Mouse (Mus musculus): ENCODE data around the gene Osbpl3.

Osbpl3 gene

GRCm38 (mm10) chr6:50455829-50456469, at the start of gene Osbpl3:
Osbpl3 (minus strand) TSS chr6:50456201.
- in situ Hi-C loops (cut with MboI), result no loop called here

- in situ Hi-C loops (cut with MboI), result no loop called here
Observed at GRCm38 (mm10) chr6:50505531-50505930, 49.5 kb upstream of the Osbpl3 start.

DNA sequence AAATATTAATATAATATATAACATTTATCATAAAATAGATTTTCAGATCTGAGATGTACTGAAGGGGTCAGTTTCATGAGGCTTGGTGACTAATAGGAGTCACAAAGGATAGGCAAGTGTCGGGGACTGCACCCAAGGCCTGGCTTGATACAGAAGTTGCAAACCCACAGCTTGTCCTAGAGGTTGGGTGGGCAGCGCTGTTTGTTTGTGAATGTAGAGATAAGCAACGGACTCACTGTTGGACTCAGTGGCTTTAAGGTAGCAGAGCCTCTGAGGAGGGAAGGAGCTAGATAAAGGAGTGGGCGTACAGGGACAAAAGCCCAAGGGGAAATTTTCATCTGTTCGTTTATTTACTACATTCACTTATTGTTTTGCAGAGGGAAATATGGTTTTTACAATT, 48.7 kb upstream of the Osbpl3 start:
- in situ Hi-C loops (cut with MboI), result no loop called here

DNA sequence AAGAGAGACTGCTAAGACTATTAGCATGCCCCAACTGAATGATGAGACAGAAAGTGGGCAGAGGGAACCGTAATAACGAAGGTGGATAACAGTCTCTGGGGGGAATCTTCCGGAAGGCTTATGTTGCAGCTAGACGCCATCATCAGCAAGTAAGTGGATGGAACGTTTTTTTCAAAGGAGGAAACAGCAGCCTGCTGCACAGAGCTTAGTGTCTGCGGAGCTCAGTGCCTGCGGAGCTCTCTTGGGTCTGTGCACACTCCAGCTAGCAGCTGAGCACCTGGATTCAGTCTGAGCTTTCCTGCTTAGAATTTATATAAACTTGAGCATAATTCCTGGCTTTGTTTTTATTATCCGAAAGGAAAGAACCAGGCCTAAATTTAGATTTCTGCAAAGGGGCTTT, 47.8 kb upstream of the Osbpl3 start:
- in situ Hi-C loops (cut with MboI), result no loop called here

- in situ Hi-C loops (cut with MboI), result no loop called here
Observed at GRCm38 (mm10) chr6:50503031-50503430, 47.0 kb upstream of the Osbpl3 start.

DNA sequence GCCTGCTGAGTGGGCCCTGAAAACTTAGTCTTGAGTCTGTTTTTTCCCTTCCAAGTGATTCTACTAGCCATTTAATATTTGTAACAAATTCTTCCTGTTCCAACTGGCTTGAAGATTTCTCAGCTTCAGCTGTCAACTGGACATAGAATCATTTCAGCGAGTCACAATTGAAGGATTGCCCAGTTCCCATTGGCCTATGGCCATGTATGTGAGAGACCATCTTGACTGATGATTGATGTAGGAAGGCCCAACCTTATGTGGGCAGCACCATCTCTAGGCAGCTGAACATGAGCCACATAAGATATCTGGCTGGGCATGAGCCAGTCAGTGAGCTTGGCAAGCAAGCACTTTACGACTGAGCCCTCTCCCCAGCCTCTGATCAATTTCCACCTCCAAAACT, 42.3 kb upstream of the Osbpl3 start:
- in situ Hi-C loops (cut with MboI), result no loop called here

GRCm38 (mm10) chr6:50490519-50490918, 34.5 kb upstream of the Osbpl3 start:
- in situ Hi-C loops (cut with MboI), result no loop called here

- in situ Hi-C loops (cut with MboI), result no loop called here
Observed at GRCm38 (mm10) chr6:50489380-50489779, 33.4 kb upstream of the Osbpl3 start.

- in situ Hi-C loops (cut with MboI), result no loop called here
Observed at GRCm38 (mm10) chr6:50486035-50486902, 30.3 kb upstream of the Osbpl3 start.

DNA sequence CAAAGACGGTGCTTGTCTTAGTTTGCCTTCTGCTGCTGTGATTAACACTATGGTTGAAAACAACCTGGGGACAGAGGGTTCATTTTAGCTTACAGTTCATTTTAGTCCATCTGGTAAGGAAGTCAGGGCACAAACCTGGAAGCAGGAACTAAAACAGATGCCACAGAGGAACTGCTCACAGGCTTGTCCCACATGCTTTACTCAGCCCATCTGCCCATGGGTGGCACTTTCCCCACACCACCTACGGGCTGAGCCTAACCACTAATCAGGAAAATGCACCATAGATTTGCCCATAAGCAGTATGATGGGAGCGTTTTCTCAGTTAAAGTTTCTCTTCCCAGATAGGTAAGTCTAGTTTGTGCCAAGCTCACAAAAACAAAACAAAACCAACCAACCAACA, 27.4 kb upstream of the Osbpl3 start:
- in situ Hi-C loops (cut with MboI), result no loop called here

DNA sequence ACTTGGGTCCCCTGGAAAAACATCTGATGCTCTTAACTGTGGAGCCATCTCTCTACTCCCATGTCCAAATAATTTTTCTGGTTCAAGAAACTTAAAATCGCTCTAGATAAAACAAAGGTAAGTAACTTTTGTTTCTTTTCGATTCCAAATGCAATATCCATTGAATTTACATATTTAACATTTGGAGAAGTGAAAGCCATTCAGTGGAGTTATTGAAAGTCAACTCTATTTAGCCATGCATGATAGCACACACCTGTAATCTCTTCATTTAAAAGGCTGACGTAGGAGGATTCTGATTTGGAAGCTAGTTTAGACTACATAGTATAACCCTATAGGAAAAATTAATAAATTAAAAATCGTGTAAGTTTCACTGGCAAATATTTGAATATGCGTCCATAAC, 25.5 kb upstream of the Osbpl3 start:
- in situ Hi-C loops (cut with MboI), result no loop called here

DNA sequence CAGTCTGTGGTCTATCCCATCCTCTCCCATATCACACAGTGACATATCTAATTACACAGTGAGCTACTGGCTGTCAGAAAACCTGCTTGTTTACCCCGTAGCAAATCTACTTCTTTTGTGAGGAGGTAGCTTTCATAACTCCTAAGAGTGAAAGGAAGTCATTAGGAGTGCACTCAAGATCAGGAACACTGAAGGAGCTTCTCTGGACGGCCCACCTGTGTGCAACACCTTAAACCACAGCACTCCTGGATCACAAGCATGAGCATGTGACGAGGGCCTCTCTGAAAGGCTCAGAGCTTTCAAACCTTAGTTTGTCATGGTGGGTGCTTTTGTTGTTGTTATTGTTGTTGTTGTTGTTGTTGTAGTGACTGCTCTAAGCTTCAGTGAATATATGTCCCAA, 10.4 kb upstream of the Osbpl3 start:
- in situ Hi-C loops (cut with MboI), result no loop called here

DNA sequence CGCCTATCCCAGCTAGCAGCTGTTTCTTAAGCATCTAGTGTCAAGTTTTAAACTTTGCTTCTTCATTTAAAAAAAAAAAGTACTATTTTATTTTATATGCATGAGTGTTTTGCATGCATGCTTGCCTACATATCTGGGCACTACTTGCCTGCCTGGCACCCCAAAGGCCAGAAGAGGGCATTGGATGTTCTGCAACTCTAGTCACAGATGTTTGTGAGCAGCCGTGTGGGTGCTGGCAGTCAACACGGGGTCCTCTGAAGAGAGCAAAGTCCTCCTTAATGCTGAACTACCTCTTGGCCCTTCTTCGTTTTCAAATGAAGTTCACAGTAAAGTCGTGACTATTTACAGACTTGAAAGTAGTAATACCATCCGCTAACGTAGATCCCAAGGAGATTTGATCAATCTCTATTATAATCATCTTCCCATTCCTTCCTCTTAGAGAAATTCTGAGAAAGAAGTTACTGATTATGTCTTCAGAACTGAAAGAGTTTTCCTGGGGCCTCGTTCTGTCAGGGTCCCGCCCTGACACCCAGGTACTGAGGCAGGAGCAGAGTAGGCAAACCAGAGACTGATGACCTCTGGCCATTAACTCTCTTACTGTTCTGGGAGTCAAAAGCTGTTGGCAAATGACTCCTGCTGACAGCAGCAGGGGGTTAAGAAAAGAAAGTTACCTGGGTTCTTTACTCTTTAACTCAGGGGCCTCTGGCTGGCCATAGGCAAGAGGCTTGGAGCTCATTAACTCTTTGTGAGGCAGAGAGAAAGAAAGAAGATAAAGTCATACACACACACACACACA, 8.9 kb upstream of the Osbpl3 start:
- in situ Hi-C loops (cut with MboI), result no loop called here

GRCm38 (mm10) chr6:50462026-50462425, 6.0 kb upstream of the Osbpl3 start:
- in situ Hi-C loops (cut with MboI), result no loop called here

- in situ Hi-C loops (cut with MboI), result no loop called here
Observed at GRCm38 (mm10) chr6:50461585-50461984, 5.6 kb upstream of the Osbpl3 start.

DNA sequence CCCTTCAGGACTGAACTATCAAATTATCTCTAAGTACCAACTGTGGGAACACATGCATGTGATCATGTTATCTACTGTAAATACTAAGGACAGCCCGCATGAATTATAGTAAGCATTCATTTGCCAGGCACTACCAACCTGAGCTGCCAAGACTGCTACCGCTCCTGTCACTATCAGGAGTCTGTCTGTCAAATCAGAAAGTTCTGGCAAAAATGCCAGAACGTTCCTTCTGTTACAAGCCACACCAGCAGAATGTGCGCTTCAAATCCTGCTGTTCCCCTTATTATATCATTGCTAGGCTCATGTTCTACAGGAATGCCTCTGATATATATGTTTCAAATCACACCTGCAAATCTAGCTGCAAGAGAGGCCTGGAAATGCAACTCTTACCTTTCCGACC, 4.6 kb upstream of the Osbpl3 start:
- in situ Hi-C loops (cut with MboI), result no loop called here

GRCm38 (mm10) chr6:50460246-50460645, 4.2 kb upstream of the Osbpl3 start:
- in situ Hi-C loops (cut with MboI), result no loop called here

- in situ Hi-C loops (cut with MboI), result no loop called here
Observed at GRCm38 (mm10) chr6:50459271-50459670, 3.3 kb upstream of the Osbpl3 start.

GRCm38 (mm10) chr6:50457551-50458348, 1.7 kb upstream of the Osbpl3 start:
- in situ Hi-C loops (cut with MboI), result no loop called here

DNA sequence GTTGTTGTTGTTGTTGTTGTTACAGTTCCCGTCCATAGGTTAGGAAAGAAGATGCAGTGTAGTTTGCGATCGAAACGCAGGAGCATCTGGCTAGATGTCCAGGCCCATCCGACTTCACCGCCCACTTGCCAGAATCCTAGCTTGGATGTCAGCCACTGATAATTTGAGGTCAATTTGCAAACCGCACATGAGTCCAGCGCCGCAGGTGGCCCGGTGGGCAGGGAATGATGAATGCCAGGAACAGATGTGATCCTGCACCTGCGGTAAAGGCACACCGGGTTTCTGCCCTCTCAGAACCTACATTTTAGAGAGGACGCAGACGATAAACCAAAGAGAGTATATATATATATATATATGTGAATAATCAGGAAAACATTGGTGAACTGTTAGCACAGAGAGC, 705 bp upstream of the Osbpl3 start:
- in situ Hi-C loops (cut with MboI), result no loop called here

DNA sequence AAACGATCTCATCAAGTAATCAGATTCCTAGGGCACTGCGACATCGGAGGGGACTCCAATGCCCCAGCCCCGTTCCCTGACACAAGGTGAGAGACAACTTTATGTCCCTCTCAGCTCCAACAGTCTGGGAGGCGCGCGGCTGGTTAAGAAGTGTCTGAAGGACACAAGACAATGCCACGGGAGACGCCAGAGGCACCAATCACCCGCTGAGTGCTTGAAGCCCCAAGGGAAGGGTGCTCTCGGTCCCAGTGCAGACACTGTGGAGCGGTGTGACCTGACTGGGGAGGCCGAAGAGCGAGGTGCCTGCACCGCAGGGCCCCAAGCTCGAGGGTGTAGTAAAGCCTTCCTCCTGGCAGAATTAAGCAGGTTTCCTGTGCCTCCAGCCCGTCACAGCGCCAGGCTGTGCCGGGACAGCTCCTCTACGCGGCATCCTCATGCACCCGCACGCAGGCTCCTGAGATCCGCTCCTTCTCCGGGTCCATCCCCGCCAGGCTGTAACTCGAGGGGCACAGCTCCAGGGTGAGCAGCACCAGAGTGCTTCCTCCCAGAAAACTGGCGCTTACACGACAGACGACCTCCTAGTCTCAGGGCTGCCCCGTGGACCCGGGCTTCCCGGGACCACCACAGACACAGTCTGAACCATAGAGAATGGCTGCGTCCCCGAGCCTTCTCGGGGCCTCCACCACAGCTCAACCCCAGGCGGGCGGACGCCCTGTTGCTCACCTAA, 736 bp downstream of the Osbpl3 start:
- in situ Hi-C loops (cut with MboI), result no loop called here

Measured in mature B cell (primary cell).